Mouse (Mus musculus) left cerebral cortex, adult 9 months (tissue): Measurements from ENCODE around the gene Col27a1.

Experiments
- DNase-seq, 2 experiments: peaks; one replicate each; pipeline ENCODE4 v3.0.0; 2022; ENCODE audit warnings: low spot score in 2 of 2

Gene Col27a1

GRCm38 (mm10) chr4:63373404-63373803 lies 159.6 kb downstream of the Col27a1 start:
- no peak for DNase-seq

GRCm38 (mm10) chr4:63374331-63374730 lies 160.5 kb downstream of the Col27a1 start:
- no peak for DNase-seq

GRCm38 (mm10) chr4:63375367-63375766 lies 161.6 kb downstream of the Col27a1 start:
- DNase-seq: no peak

- no peak for DNase-seq
Observed at GRCm38 (mm10) chr4:63377483-63377882, 163.7 kb downstream of the Col27a1 start.

- DNase-seq: no peak
Observed at GRCm38 (mm10) chr4:63382676-63383369, 169.0 kb downstream of the Col27a1 start.

- DNase-seq: no peak
Observed at GRCm38 (mm10) chr4:63383474-63383873, 169.7 kb downstream of the Col27a1 start.

GRCm38 (mm10) chr4:63384262-63384661 lies 170.5 kb downstream of the Col27a1 start:
- DNase-seq: no peak
